Mouse (Mus musculus): ENCODE data around the gene Fars2.
"Not testable (repeated sequence)": the region's sequence is repeated elsewhere in the genome, so short reads cannot be mapped to it uniquely, and the experiment has no call there.

Fars2 gene

DNA sequence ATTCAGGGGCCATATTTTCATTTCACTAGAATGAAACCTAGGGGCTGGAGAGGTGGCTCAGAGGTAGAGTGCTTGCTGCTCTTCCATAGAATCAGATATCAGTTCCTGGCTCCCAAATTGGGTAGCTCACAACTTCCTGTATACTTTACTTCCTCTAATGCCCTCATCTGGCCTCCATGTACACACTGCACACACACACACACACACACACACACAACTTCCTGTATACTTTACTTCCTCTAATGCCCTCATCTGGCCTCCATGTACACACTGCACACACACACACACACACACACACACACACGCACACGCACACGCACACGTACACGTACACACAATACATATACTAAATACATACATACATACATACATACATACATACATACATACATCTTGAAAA lies 248.5 kb downstream of the Fars2 start:
- DNase-seq (ENCODE audit: extremely low spot score, low read depth, low spot score), result not testable (repeated sequence)

DNA sequence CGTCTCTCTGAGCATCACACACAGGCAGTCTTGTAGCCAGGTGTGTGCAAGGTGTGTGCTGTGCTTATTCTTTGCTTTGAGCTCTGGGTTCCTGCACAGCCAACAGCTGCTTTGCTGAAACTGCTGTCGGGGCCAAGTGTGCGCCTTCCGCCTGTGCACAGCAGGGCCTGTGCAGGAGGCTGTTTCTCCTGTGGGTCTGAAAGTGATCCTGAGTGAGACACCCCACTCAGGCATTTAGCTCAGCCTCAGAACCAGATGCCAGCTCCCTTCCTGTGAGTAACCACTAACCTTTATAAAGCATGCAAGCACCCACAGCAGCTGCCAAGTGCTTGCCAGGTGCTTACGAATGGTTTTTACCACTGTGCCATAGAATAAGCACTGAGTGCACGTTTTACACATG lies 249.1 kb downstream of the Fars2 start:
- no peak for DNase-seq (ENCODE audit: extremely low spot score, low read depth, low spot score)

DNA sequence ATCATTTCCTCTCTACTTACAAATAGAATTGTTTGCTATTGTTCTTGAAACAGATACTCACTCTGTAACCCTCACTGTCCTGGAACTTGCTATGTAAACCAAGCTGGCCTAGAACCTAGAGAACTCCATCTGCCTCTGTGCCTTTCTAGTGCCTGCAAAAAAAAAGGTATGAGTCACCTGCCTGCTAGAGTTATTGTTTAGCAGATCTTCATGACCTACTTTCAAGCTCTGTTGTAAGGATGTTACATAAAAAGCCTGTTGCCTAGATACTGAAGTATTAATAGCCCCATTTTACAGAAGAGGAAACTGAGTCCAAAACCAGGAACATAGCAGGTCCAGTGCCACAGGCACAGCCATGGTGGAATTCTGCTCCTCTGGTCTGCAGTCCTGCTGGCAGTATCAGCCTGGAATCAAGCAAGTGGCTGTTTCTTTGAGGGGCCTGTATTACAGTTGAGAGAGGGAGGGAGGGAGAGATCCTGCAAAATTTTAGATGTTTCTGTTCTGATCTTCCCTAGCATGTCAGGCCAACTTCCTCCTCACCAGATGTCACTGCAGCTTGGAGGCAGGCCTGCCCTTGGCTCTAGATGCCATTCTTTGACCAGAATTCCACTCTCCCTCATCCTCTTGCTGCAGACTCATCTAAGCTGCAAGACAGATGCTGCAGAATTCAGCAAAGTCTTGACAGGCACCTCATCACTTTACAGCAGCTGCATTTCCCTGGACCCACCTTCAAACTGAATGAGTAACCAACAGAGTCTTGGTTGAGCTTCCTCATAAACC lies 250.7 kb downstream of the Fars2 start:
- no peak for DNase-seq (ENCODE audit: extremely low spot score, low read depth, low spot score)

DNA sequence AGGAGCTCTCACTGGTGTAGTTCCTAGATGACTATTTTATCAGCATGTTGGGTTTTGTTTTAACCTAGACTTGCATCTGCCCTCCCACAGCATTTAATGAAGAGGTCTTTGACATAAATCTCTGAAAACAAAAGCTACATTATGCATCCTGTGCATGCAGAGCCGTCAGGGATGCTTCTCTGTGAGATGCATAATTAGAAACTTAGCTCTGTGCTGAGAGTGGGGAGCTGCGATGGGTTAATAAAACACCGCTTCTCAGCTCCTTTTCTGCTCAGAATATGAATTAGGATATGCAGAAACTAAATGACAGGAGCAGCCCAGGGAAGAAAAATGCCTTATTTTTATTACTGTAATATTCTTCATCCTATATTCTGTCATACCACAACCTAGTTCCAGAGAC lies 251.6 kb downstream of the Fars2 start:
- no peak for DNase-seq (ENCODE audit: extremely low spot score, low read depth, low spot score)

DNA sequence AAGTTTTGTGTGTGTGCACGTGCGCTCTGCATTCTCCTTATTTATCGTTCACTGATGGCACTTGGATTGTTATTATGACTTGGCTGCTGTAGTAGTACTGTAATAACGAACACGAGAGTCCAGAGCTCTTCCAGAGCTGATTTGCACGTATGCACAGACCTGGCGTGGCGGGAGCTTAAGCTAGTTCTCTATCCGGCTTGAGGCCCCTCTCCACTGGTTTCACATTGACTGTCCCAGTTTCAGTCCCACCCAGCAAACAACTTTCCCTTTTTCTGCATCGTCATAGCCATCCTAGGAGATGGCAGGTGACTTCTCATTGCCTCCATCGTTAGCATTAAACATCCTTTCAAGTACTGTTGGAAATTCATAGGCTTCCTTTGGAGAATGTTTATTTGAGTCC lies 252.2 kb downstream of the Fars2 start:
- DNase-seq (ENCODE audit: extremely low spot score, low read depth, low spot score), result no peak

DNA sequence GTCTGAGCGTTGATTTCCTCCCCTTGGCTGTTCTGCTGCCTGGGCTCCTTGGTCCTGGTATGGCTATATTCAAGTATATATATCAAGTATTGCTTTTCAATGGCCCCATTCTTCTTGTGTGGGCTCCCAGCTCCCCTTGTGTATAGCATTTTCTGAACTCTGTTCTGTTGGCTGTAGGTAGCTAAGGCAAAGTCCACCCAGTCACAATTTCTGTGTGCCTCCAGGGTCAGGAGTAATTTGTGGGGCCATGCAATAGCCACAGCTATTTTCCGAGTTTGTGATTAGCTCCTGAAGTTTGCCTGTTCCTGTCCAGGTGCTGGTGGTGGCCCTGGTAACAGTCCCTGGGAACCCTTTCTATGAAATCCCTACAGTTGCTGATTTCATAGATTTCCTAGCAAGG lies 266.0 kb downstream of the Fars2 start:
- DNase-seq (ENCODE audit: extremely low spot score, low read depth, low spot score), result no peak

DNA sequence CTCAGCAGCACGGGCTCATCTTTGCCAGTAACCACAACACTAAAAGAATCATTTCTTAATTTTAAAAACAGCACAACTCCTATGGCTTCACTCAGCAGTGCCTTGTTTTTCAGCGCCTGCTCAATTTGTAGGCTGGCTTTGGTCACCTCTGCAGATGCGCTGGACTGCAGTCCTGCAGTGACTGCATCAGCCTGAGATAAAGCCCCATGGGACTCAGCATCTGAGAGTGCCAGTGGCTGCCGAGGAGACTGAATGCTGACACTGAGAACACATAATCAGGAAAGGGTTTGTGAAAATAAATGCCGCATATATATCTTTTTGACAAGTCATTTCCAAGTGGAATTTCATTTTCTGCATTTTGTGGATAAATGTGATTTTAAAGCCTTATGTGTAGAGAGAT lies 268.9 kb downstream of the Fars2 start:
- no peak for DNase-seq (ENCODE audit: extremely low spot score, low read depth, low spot score)

DNA sequence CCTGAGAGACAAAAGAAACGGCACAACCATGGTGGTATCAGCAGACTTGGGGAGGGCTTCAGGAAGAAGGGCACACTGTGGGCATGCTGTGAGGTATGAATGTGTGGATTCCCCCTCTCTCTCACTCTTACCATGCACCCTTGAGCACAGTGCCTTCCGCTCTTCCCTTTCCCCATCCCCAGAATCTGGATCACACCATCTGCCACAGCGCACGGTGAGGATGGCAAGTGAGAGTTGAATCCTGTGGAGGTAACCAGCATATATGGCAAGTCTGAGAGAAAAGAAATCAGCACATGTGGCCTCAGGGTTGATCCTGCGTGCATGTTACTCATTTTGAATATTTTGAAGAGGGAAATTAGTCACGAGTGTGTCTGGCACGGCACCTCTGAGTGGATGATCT lies 274.7 kb downstream of the Fars2 start:
- DNase-seq (ENCODE audit: extremely low spot score, low read depth, low spot score), result no peak

DNA sequence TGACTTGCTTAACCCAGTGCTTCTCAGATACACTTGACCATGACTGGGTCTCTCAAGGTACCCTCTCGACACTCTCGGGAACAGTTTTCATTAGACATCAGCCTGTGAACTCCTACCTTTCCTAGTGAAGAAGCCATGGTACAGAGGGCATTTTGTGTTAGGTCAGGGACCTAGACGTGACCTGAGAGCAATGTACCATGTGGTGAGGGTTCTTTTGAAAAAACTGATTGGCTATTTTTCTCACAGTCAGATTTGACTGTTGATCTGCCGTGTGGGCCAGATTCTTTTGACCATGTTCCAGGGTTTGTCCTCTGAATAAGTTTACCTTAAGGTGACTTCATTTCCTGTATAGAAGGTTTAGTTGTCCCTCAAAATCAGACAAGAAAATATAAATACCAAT lies 275.5 kb downstream of the Fars2 start:
- no peak for DNase-seq (ENCODE audit: extremely low spot score, low read depth, low spot score)

DNA sequence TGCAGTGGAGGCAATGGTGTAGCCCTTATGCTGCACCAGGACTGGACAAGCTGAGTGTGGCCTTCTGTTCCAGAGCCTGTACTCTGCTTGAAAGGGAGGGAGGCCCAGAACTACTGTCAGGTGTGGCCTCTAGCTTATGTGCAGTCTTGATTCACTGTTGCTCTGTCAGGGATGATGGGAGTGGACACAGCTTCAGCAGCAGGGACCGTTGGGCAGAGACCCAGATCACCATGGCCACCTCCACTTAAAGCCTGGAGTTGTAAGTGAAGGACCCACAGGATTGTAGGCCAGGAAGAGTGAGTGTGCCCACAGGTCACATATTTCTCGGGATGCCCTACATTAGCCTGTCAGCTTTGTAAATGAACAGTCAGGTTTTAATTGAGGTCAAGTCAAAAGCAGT lies 283.8 kb downstream of the Fars2 start:
- no peak for DNase-seq (ENCODE audit: extremely low spot score, low read depth, low spot score)

DNA sequence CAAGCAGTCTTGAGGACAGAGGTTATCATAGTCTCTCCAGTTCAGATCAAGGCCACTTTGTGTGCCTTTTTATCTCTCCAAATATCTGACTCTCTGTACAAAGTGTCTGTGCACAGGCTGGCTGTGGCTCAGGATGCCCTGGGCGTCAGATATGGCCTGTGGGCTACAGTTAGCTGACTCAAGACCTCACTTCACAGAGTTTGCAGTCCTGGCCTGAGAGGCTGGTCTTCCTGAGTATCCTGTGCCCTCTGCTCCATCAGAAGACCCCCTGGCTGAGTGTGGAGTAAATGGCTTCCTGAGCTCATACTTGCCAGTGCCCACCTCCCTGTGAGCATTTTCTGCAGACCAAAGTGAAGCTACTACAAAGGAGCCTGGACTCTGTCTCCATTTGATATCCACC lies 296.1 kb downstream of the Fars2 start:
- no peak for DNase-seq (ENCODE audit: extremely low spot score, low read depth, low spot score)

DNA sequence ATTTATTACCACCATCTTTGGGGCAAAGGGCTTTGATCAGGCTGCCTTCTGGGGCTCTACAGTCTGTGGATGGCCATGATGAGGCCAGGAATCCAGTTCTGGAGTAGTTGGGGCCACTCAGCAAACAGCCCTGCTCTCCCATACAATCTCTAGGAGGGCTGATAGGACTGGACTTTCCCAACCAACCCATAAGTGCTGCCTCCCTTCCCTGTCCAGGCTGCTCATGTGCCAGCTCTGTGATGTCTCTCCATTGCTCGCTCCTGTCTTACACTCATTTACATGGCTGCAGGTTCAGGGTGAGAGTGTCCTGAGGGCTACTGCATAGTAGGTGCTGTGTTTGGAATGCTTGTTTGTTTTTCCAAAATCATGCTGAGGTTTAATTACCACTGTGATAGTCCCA lies 298.0 kb downstream of the Fars2 start:
- no peak for DNase-seq (ENCODE audit: extremely low spot score, low read depth, low spot score)

DNA sequence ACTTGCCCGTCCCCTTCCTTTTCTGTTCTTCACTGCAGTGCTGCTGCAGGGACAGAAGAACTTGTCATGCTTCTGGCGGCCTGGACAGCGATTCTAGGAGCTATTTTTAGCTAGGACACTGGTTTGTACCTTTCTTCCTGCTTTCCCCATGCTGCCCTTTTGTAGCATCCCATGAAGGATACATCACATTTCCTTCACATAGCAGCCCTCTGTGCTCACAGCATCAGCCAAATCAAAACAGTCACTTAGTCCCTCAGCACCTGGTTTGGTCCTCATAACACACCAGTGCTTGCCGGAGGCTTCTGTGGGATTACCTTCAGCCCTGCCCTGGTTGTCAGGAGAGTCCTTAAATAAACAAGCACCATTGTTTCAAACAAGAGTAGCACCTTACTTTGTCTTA lies 299.3 kb downstream of the Fars2 start:
- DNase-seq (ENCODE audit: extremely low spot score, low read depth, low spot score), result no peak

DNA sequence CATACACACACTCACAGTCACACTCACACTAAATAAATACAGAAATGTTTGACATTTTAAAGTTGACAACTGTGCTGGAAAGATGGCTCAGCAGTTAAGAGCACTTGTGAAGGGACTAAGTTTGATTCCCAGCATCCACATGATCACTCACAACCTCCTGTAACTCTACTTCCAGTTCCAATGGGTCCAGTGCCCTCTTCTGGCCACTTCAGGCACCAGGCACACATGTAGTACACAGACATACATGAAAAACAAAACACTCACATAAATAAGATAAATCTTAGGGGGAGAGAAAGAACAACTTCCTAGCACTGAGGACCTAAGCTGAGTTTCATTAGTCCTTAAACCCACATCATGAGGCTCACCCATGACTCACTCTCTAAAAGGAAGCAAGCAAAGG lies 302.1 kb downstream of the Fars2 start:
- no peak for DNase-seq (ENCODE audit: extremely low spot score, low read depth, low spot score)

DNA sequence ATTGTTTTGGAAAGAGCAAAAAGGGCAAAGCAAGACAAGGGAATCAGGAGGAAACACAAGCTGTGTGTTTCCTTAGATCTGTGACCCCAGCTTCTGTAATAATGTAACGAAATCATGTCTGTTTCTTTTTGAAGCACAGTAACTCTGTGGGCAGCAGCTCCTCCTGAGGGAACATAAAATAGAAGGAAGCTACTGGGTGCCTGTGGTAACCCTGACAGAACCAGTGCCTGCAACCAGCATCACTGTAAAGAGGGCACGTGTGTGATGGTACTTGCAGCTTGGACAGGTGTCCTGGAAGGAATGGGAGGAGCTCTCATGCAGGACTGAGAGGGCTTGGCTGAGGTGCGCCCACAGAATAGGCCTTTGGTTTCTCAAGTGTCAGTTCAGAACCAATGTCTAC lies 305.2 kb downstream of the Fars2 start:
- DNase-seq (ENCODE audit: extremely low spot score, low read depth, low spot score), result no peak

DNA sequence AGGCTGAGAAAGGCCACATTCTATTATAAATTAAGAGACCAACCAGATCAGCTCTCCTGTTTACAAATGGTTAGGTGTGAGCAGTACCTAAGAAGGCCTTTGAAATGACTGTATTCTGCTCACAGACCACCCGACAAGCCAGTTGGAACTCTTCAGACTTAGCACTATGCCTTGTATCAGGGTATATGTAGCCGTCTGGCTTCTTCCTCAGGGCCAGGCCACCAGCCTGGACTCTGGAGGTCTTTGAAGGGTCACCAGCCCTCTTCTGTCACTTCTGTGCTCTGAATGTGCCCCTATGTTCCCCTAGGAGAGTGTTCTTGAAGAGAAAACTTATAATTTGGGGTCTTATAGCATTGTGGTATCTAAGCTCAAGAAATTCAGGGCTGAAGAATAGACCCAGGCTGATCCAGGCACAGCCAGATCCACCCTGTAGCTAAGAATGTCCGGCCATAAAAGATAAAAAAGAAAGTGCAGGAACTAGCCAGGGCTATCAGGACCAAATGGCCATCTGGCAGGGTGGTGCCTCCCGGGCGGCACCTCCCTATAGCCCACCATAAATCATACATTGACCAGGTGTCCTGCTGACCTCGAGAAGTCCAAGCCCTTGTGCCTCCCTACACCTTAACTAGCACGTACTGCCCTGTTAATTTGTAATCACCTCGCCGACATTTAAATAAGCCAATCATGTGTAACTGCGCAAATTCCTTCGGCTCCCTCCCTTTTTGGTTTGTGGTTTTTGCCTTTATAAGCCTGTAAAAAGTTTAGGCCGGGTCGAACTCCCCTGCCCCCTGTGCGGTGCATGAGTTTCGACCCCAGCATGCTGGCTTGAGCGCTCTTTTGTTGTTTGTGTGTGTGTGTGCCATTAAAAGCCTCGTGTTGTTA lies 308.9 kb downstream of the Fars2 start:
- DNase-seq (ENCODE audit: extremely low spot score, low read depth, low spot score), result not testable (repeated sequence)

DNA sequence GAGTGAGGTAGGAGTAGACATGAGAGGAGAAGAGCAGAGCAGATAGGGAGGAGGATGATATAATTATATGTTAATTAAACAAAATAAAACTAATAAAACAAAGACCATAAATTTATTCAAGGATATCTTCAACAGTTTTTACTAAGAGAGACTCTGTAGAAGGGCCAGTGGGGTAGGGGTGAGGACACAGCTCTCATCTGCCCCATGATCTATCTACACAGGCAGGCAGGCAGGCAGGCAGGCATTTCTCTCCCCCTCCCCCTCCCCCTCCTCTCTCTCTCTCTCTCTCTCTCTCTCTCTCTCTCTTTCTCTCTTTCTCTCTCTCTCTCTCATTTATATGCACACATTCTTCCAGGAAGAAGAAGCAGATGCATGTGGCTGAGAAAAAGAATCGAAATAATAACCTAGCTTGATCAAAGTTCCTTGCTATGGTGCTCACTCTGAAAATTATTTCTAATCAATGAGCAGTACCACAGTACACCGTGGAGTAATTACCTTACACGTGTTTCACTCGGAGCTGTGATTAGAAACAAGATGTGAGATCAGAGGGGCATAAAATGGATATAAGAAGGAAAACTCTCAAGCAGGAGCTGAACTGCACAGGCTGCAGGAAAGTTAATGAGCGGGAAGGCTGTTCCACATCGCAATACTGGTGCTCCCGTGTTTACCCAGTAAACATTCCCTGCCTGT lies 312.4 kb downstream of the Fars2 start:
- no peak for DNase-seq (ENCODE audit: extremely low spot score, low read depth, low spot score)

DNA sequence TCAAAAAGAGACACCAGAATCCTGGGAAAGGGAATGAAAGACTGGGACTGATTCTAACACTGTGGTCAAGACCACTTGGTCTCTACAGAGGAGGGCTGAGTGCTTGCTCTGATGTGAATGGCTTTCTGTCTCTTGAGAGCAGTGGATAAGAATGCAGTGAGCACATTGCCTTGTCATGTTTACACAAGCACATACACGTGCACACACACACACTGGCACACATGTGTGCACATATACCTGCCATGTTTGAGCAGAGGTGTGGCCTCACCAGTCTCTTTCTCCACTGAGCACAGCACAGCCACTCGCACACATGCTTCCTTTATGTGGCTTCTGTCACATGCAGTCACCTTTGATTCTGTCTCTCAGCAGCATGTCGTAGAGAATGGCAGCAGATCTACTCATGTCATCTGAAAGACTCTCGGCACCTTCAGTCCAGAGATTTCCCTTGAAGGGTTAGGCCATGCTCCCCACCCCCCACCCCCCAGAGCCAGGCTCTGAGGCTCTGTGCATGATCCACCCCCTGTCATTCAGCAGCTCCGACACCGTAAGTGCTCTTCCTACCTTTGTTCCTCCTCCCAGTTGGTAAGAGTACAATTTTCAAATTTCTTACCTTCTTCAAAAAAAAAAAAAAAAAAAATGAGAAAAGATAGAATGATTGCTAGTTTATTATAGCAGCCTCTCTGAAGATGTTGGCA lies 313.4 kb downstream of the Fars2 start:
- DNase-seq (ENCODE audit: extremely low spot score, low read depth, low spot score), result no peak

DNA sequence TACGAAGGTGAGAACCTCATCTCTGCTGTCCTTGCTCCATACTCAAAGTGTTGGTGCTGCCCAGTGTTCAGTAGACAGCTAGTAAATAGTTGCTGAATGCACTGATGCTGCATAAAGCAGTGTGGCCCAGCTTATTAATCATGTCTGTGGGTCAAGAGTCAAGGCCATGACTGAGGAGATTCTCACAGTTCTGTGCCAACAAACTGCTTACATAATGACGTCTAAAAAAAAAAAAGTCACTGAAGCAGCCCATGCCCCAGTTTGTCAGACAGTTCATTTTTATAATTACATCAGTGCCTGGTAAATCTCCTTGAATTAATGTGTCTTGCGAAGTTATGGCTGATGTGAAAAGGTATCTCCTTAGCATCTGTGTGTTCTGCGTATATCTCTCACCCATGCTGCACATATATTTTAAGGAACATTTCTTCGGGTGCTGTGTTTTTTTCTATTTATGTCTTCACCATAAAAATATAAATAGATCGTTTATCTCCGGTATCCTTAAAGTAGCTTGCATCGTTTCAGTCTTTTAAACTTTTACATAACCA lies 314.8 kb downstream of the Fars2 start:
- DNase-seq (ENCODE audit: extremely low spot score, low read depth, low spot score), result no peak

DNA sequence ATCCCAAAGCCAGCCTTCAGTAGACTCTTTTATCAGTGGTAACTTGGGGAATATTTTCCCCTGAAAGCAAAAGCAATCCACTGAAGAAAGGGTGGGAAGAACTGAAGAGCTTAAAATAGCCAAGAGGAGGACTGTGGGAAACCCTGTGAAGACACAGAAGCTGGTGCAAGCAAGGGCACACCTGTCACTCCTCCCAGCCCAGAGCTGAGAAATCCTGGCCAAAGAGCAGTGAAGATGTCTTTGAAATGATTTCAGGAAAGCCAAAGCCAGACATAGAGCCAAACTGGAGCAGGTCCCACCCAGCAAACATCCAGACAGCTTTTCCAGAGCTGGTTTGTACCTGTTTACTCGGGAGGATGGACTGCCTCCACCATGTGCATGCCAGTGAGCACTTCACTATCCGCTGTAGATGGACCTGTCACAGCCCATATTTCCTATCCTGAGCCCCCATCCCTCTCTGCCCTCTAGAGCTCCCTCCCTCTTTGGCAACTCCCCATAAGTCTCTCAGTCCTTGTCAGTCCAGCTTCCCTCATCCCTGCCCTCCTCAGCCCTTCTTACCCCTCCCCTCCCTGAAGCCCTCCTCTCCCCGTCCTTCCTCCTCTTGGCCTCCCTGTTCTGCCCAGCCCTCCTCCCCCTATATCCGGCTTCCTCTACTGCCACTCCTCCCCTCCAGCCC lies 327.7 kb downstream of the Fars2 start:
- no peak for DNase-seq (ENCODE audit: extremely low spot score, low read depth, low spot score)

All from hindlimb bud, embryonic 11.5 days (tissue).